Mouse (Mus musculus) effector memory CD4-positive, alpha-beta T cell, adult 5 months (primary cell): Measurements from ENCODE around the gene Anks1b. TPM values are rescaled to one million over a fixed set of nuclear protein-coding genes. Genes with fewer than 3 reads are reported as not detected.

Source experiments
- polyA plus RNA-seq: library from polyadenylated mRNA; unstranded; fragments of 100-300 nt; shearing (Covaris generic); gene quantifications from one replicate; pipeline ENCODE4 v1.2.1, GENCODE M21; 2017

Gene Anks1b
- 0.21 TPM for polyA plus RNA-seq

GRCm38 (mm10) chr10:89873146-89873950, at the start of gene Anks1b:
Gene Anks1b, plus strand, starts transcription at chr10:89873509.

Other genes starting within 250 kb of the Anks1b start
- 30.6 TPM for gene Scyl2, start 187.2 kb upstream of the Anks1b start, polyA plus RNA-seq
- 18.6 TPM for gene Actr6, start 141.2 kb upstream of the Anks1b start, polyA plus RNA-seq
- gene Uhrf1bp1l, start 128.5 kb upstream of the Anks1b start, polyA plus RNA-seq, result 63.1 TPM